Mouse (Mus musculus): ENCODE data around the gene Dapk1.

- no peak for TF ChIP-seq POLR2A (IDR thresholded peaks at IDR 0.05; ENCODE audit: borderline replicate concordance, control insufficient read depth, low read depth, low read length)
- TF ChIP-seq CTCF (IDR thresholded peaks at IDR 0.05; ENCODE audit: control insufficient read depth, insufficient read depth, low read length), result no peak
These were observed 143.6 kb downstream of the Dapk1 start for GRCm38 (mm10) chr13:60745358-60745757.
